Mouse (Mus musculus) kidney, adult 2 months (tissue): ENCODE results near the gene Hemgn.

ENCODE experiments used
- CTCF ChIP-seq: fragments of 200-500 bp; conservative IDR thresholded peaks from 2 replicates; pipeline ENCODE4 v1.5.1; 2011; ENCODE audit warnings: low read depth, mild to moderate bottlenecking, control low read depth, low read length, moderate library complexity, mixed read lengths; ENCODE audit not compliant: insufficient read depth, insufficient read length
- POLR2A ChIP-seq: fragments of 200-500 bp; IDR thresholded peaks from one replicate; pipeline ENCODE4 v1.6.1; 2011; ENCODE audit warnings: low read depth, low read length, control low read depth

DNA sequence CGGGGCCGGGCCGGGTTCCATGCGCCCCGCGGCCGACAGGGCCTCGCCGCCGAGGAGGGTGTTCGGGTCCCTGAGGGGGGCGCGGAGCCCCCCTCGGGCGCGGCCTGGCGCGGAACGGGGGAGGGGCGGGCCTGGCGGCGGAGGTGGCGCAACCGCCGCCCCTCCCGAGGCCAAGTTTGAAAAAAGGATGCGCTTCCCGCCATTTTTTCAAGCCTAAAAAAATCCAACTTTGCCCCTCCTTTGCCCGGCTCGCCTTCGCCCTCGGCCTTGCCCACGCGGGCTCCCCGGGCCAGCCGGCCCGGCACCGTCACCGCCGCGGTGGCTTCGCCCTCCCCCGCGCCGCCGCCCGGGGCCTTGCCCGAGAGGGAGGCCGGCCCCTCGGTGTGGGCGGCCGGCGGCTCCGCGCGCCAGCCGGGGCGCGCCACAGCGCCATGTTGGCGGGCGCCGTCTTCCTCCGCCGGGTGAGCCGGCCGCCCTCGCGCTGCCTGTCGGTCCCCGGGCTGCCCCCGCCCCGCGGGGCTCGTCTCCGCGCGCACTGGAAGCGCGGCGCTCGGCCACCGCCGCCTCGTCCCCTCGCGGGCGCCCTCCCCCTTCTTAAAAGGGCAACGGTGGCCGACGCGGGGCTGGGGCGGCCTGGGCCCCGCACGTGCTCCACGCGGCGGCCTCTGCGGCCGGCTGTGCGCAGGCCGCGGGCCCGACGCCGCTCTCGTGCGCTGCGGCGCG, 38.6 kb upstream of the Hemgn start:
- no peak for TF ChIP-seq POLR2A
- TF ChIP-seq CTCF = no peak
